Mouse (Mus musculus): ENCODE measurements around the gene Ess2.
A peak's percentile ranks its signal among the peaks of the same experiment; 100 is the strongest.
"Not testable (repeated sequence)": the region's sequence is repeated elsewhere in the genome, so short reads cannot be mapped to it uniquely, and the experiment has no call there.

Ess2 gene

GRCm38 (mm10) chr16:17911052-17911595 is at the start of gene Ess2:
Ess2 (minus strand) TSS chr16:17911348.
- DNase-seq (ENCODE audit: low read depth, low spot score), result peak; percentile 97

GRCm38 (mm10) chr16:17956052-17956638 is 45.0 kb upstream of the Ess2 start:
- DNase-seq (ENCODE audit: low read depth, low spot score), result not testable (repeated sequence)

GRCm38 (mm10) chr16:17951618-17952017 is 40.5 kb upstream of the Ess2 start:
- DNase-seq (ENCODE audit: low read depth, low spot score), result no peak

GRCm38 (mm10) chr16:17950068-17950467 is 38.9 kb upstream of the Ess2 start:
- DNase-seq (ENCODE audit: low read depth, low spot score), result no peak

- peak; percentile 31 for DNase-seq (ENCODE audit: low read depth, low spot score)
Observed at GRCm38 (mm10) chr16:17949421-17949877, 38.3 kb upstream of the Ess2 start.

- peak; percentile 76 for DNase-seq (ENCODE audit: low read depth, low spot score)
Observed at GRCm38 (mm10) chr16:17945081-17945831, 34.1 kb upstream of the Ess2 start.

- DNase-seq (ENCODE audit: low read depth, low spot score), result no peak
Observed at GRCm38 (mm10) chr16:17943466-17943865, 32.3 kb upstream of the Ess2 start.

- no peak for DNase-seq (ENCODE audit: low read depth, low spot score)
Observed at GRCm38 (mm10) chr16:17939255-17939751, 28.2 kb upstream of the Ess2 start.

- peak; percentile 86 for DNase-seq (ENCODE audit: low read depth, low spot score)
Observed at GRCm38 (mm10) chr16:17938821-17939220, 27.7 kb upstream of the Ess2 start.

GRCm38 (mm10) chr16:17938187-17938586 is 27.0 kb upstream of the Ess2 start:
- no peak for DNase-seq (ENCODE audit: low read depth, low spot score)

- DNase-seq (ENCODE audit: low read depth, low spot score), result peak; percentile 48
Observed at GRCm38 (mm10) chr16:17936776-17937175, 25.6 kb upstream of the Ess2 start.

- DNase-seq (ENCODE audit: low read depth, low spot score), result no peak
Observed at GRCm38 (mm10) chr16:17934445-17934910, 23.3 kb upstream of the Ess2 start.

GRCm38 (mm10) chr16:17933594-17934444 is 22.7 kb upstream of the Ess2 start:
- DNase-seq (ENCODE audit: low read depth, low spot score), result no peak

GRCm38 (mm10) chr16:17931906-17932460 is 20.8 kb upstream of the Ess2 start:
- no peak for DNase-seq (ENCODE audit: low read depth, low spot score)

- no peak for DNase-seq (ENCODE audit: low read depth, low spot score)
Observed at GRCm38 (mm10) chr16:17929631-17930030, 18.5 kb upstream of the Ess2 start.

- DNase-seq (ENCODE audit: low read depth, low spot score), result no peak
Observed at GRCm38 (mm10) chr16:17929211-17929610, 18.1 kb upstream of the Ess2 start.

GRCm38 (mm10) chr16:17928627-17929104 is 17.5 kb upstream of the Ess2 start:
- peak; percentile 99 for DNase-seq (ENCODE audit: low read depth, low spot score)

- DNase-seq (ENCODE audit: low read depth, low spot score), result peak; percentile 86
Observed at GRCm38 (mm10) chr16:17928087-17928580, 17.0 kb upstream of the Ess2 start, which contains the start of gene Slc25a1. Slc25a1 (minus strand) TSS chr16:17928219.

GRCm38 (mm10) chr16:17927351-17928082 is 16.4 kb upstream of the Ess2 start:
- DNase-seq (ENCODE audit: low read depth, low spot score), result no peak

- no peak for DNase-seq (ENCODE audit: low read depth, low spot score)
Observed at GRCm38 (mm10) chr16:17922163-17922538, 11.0 kb upstream of the Ess2 start.
